Mouse (Mus musculus) left cerebral cortex, postnatal 25 days (tissue): ENCODE results near the gene Olfr656. TPM values are rescaled to one million over a fixed set of nuclear protein-coding genes. Genes with fewer than 3 reads are reported as not detected.

ENCODE experiments used
- DNase-seq, 2 experiments: peaks; one replicate each; pipeline ENCODE4 v3.0.0; 2022; ENCODE audit warnings: low spot score in 2 of 2, mixed read lengths in 1 of 2
- intact Hi-C: fragments of 180-260 bp; cut with DNase I; formaldehyde crosslinking; loops from one replicate; pipeline ENCODE4 v1.15.1; 2025
- total RNA-seq, 2 experiments: library from RNA; stranded (reverse); gene quantifications; 2 replicates each; pipeline ENCODE4 v1.2.3; 2021

Gene Olfr656
- not detected for total RNA-seq

- intact Hi-C loops = no loop called here
- no peak for DNase-seq
Measured at GRCm38 (mm10) chr7:104613655-104614054, at the start of gene Olfr656. TSS of gene Olfr656 (plus strand) at chr7:104613955.

DNA sequence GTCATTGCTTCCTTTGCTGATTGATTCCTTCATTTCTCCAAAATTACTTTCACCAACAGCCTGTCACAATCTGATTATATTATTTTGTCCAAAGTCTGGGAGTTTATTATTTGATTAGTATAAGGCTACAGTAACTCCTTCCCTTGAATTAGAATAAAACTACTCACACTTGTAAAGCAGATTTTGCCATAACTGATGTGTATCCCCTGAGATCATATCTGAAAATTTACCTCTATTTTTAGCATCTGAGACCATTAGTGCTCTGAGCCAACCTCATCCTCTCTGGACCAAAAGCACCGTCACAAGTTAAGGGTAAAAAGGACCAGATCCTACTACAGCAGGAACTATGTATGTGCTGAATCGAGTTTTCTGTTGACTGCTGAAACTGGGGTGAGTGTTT lies 36.7 kb upstream of the Olfr656 start, which contains the start of gene Olfr653:
Olfr653 (plus strand) TSS at position 301 of the 400 bp plus-strand sequence.
- intact Hi-C loops = no loop called here
- no peak for DNase-seq

DNA sequence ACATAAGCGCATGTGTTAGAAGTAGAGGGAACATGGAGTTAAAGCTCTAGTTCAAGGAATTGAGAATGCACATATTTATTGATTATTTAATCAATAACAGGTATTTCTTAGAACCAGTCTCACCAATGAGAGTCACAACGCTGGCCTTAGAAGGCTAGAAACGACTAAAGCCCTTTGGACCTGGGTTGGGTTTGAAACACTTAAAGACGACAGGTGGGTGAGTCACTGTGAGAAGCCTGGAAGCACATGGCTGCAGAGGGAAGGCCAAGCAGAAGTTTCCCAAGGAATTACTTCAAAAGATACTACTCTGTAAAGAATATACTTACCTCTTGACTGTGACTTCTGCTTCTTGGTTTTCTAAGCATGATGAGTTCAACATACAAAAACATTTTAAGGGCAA lies 32.9 kb upstream of the Olfr656 start:
- no peak for DNase-seq
- intact Hi-C loops = no loop called here

DNA sequence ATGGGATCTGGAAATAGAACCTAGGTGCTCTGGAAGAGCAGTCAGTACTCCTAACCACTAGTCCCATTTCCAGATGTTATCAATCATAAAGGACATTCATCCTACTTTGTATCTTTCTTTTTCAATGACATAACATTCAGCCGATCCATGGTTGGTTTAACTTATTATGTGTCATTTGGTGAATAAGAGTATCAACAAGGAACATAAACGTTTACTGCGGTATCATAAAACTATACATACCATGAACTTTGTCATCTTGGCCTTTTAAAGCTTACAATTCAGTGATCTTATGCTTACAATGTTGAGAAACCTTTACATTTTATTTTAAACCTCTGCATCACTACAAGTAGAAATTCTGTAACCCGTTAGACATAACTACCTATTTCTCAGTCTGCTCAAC lies 32.3 kb upstream of the Olfr656 start:
- no peak for DNase-seq
- intact Hi-C loops = no loop called here

GRCm38 (mm10) chr7:104586725-104587124 lies 27.0 kb upstream of the Olfr656 start, which contains the start of gene Olfr654:
TSS of gene Olfr654 (plus strand) at chr7:104587025.
- DNase-seq = no peak
- intact Hi-C loops = no loop called here

DNA sequence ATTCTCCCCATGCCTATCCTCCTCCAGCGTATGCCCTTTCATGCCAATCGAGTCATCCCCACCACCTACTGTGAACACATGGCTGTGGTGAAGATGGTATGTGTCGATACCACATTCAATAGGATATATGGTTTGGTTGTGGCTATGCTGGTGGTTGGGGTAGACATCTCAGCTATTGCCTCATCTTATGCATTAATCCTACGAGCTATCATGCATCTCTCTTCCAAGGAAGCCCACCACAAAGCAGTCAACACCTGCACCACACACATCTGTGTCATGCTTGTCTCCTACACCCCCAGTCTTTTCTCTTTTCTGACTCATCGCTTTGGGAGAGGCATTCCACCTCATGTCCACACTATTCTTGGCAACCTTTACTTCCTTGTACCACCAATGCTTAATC lies 25.5 kb upstream of the Olfr656 start:
- intact Hi-C loops = no loop called here

DNA sequence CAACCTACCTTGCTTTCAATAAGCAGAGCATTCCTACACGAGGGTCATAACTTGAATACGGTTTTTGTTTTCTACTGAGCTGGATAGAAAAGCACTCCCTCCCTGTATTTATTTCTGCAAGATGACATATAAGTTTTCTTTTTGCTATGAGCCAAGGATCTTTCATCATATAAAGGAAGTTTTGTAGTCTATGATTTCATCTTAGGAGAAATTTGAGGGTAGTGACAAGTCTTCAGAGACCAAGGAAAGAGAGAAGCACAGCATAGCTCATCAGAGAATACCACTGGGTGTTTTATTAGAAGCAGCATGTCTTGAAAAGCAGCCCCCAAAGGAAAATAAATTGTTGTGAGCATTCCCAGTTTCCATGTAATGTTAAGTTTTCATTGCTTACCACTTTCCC lies 12.1 kb upstream of the Olfr656 start, which contains the start of gene Olfr655:
Olfr655 (minus strand) TSS at position 101 of the 400 bp plus-strand sequence.
- intact Hi-C loops = no loop called here
- DNase-seq = no peak

More for the DNA sequence above, 25.5 kb upstream of the Olfr656 start:
- no peak for DNase-seq

GRCm38 (mm10) chr7:104603173-104603572 lies 10.6 kb upstream of the Olfr656 start:
- intact Hi-C loops = no loop called here
- no peak for DNase-seq

DNA sequence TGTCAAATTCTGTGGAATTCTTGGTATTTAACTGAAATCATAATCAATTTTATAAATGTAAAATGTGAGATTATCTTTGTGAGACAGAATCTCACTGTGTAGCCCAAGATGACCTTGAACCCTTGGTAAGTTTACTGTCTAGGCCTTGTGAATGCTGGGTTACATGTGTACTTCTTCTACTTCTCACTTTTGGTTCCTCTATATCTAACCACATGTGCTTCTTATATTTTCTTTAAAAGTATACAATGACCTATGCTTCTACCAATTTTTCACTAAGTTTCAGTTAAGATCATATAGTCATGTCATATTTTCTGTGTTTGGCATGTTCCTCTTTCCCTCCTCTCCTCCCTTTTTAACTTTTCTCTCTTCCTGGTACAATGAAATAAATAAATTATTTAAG lies 9.0 kb upstream of the Olfr656 start:
- DNase-seq = no peak
- intact Hi-C loops = no loop called here

- DNase-seq = no peak
- intact Hi-C loops = no loop called here
Measured at GRCm38 (mm10) chr7:104624494-104624893, 10.7 kb downstream of the Olfr656 start, which contains the start of gene Olfr657. TSS of gene Olfr657 (plus strand) at chr7:104624794.

DNA sequence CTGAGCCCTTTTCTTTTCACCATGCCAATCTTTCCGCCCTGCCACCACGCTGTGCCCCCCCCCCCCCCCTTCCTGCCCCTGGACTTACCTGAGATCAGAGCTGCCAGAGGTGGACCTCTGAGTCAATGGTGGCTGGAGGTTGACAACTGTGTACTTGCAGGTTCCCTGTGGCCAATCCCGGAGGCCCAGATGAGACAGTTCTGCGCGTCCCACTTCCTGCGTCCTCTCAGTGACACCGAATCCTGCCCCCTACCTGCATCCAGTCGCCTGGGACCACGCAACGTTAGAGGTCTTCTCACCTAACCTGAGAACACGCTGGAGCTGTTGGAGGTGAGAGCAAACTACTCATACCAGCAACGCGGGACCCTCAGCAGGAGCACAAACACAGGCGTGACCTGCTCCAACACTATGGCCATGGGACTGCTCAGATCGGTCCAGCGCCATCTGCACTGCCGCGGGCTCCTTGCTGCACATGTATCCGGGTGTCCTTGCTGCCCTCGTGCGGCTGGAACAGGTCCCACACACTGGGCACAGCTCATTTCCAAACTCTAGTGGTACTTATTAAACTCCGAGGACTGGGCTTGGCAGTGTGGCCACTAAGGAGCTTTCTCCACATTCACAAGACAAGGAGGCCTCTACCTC lies 33.2 kb downstream of the Olfr656 start, which contains the start of gene Olfr658:
Olfr658 (minus strand) TSS at position 465 of the 642 bp plus-strand sequence.
- intact Hi-C loops = no loop called here
- peak; percentile 6 to 9 for DNase-seq

DNA sequence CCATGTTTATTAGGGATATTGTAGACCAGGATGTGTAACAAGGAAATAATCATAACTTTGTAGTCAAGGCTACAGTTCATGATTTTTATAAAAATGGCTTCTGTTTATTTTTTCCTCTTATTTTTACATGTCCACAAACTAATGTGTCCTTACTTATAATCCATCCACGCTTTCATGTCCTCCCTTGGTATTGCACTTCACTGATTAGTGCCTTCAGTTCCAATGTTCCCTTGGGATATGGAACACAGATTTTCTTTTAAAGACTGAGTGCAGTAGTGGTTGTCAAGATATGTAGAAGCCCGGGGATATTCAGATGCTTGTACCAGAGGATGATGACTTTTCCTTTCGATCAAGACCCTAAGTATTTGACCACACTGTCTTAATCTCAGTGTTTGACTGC lies 52.7 kb downstream of the Olfr656 start, which contains the start of gene Olfr659:
Olfr659 (plus strand) TSS at position 301 of the 400 bp plus-strand sequence.
- intact Hi-C loops = no loop called here

More for the DNA sequence above, 52.7 kb downstream of the Olfr656 start, which contains the start of gene Olfr659:
- DNase-seq = no peak

Other genes with a start within 250 kb of the Olfr656 start
- not detected for gene Trim30b, start 244.1 kb upstream of the Olfr656 start, total RNA-seq
- not detected for gene Trim30c, start 213.1 kb upstream of the Olfr656 start, total RNA-seq
- 1 to 10 TPM in 1 of 2 experiments, under 1 TPM in 1; 0.82 to 1.3 TPM for gene Trim30a, start 148.8 kb upstream of the Olfr656 start, total RNA-seq
- under 1 TPM in 1 of 2 experiments, not detected in 1; 0.27 TPM for gene Trim30d, start 106.1 kb upstream of the Olfr656 start, total RNA-seq
- not detected for gene Olfr651, start 63.8 kb upstream of the Olfr656 start, total RNA-seq
- gene Olfr652, start 53.1 kb upstream of the Olfr656 start, total RNA-seq = not detected
- not detected for gene Olfr653, start 36.6 kb upstream of the Olfr656 start, total RNA-seq
- gene Olfr654, start 26.9 kb upstream of the Olfr656 start, total RNA-seq = not detected
- not detected for gene Olfr655, start 12.2 kb upstream of the Olfr656 start, total RNA-seq
- gene Olfr657, start 10.8 kb downstream of the Olfr656 start, total RNA-seq = not detected
- not detected for gene Olfr658, start 33.4 kb downstream of the Olfr656 start, total RNA-seq
- not detected for gene Olfr659, start 52.8 kb downstream of the Olfr656 start, total RNA-seq
- not detected for gene Olfr661, start 72.5 kb downstream of the Olfr656 start, total RNA-seq
- not detected for gene Usp17le, start 163.5 kb downstream of the Olfr656 start, total RNA-seq
- gene Usp17lb, start 228.6 kb downstream of the Olfr656 start, total RNA-seq = not detected
- gene Usp17la, start 243.1 kb downstream of the Olfr656 start, total RNA-seq = not detected